Mouse (Mus musculus) hindlimb bud, embryonic 11.5 days (tissue): ENCODE measurements around the gene D630039A03Rik.

Experiments used
- DNase-seq: peaks from one replicate; pipeline ENCODE4 v3.0.0-alpha.2; 2012; ENCODE audit warnings: low read depth, low spot score; ENCODE audit errors: extremely low spot score

D630039A03Rik gene

DNA sequence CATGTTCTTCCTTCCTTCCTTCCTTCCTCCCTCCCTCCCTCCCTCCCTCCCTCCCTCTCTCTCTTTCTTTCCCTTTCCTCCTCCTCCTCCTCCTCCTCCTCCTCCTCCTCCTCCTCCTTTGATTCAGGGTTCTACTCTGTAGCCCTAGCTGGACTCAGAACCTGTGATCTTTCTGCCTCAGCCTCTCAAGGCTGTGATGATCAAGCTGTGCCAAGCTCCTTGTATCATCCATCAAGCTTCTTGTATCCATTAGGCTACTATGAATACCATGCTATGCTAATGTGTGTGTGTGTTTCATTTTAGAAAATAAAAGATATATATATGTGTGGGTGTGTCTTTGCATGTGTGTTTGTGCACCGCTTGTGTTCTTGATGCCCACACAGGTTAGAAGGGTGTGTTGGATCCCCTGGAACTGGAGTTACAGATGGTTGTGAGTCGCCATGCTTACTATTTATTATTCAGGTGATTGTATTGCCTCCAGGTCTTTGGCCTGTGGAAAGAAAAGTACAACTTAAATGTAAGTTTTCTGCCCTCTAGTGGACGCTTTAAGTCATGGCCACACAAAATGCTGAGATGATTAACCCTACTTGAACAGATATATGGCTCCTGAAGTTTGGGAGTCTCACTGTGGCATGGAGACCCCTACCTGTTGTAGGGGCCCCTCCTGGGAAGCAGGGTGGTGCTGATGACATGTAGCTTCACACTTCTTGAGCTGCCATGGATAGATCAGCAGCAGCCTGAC, 11.5 kb upstream of the D630039A03Rik start:
- peak; percentile 22 for DNase-seq

DNA sequence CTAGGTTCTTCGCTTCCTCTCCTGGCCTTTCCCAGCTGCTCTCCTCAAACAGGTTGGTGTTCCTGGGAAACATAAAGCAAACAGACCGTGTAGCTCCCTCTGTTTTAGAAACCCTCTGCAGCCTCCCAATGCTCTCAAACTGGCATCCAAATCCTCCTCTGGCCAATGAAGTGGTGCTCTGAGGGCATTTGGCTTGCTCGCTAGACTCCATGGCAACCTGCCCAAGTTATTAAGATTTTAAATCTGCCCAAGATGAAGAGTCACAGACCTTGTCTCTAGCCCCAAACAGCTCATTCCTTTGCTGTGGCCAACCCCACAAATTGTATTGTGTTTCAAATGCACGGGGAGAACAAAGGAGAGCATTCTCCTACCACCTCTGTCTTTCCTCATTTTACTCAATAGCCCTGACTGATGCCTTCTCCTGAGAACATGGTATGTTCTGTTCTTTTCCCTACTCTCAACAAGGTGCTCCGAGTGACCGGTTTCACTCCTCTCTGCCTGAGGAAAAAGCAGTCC, 8.5 kb upstream of the D630039A03Rik start:
- no peak for DNase-seq

DNA sequence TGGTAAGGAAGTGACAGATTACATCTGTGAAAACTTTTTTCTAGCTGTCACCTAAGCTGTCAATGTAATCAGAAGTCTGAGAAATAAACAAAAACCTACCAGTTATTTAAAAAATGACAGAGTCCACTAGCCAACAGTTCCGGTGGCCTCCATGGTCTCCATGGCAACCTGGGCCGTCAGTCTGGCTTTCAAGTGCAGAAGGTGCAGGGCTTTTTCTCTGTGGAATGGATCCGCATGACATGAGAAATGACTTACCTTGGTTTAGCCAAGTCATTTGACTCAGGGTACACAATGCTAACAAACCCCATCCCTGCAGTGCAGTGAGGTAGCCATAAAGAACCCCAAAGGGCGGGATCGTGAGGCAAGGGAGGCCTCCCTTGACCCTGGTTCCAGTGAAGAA, 6.1 kb upstream of the D630039A03Rik start:
- DNase-seq, result no peak

DNA sequence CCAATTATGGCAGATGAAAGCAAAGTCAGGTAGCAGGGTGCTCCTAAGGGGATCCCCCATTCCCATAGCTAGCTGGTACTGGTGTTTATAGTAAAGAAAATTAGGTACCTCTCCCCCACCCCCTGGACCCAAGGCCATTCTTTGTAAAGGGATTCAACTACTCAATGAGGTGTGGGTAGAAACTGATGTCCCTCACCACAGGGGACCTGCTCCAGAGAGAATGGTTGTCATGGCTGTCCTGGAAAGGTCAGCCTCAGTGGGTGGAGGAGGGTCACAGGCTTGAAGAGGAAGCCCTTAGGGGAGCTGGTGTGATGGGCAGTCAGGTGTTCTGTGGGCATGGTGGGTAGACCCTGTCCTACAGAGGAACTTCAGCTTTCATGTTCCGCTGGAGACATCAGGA, 4.4 kb upstream of the D630039A03Rik start:
- DNase-seq, result no peak

DNA sequence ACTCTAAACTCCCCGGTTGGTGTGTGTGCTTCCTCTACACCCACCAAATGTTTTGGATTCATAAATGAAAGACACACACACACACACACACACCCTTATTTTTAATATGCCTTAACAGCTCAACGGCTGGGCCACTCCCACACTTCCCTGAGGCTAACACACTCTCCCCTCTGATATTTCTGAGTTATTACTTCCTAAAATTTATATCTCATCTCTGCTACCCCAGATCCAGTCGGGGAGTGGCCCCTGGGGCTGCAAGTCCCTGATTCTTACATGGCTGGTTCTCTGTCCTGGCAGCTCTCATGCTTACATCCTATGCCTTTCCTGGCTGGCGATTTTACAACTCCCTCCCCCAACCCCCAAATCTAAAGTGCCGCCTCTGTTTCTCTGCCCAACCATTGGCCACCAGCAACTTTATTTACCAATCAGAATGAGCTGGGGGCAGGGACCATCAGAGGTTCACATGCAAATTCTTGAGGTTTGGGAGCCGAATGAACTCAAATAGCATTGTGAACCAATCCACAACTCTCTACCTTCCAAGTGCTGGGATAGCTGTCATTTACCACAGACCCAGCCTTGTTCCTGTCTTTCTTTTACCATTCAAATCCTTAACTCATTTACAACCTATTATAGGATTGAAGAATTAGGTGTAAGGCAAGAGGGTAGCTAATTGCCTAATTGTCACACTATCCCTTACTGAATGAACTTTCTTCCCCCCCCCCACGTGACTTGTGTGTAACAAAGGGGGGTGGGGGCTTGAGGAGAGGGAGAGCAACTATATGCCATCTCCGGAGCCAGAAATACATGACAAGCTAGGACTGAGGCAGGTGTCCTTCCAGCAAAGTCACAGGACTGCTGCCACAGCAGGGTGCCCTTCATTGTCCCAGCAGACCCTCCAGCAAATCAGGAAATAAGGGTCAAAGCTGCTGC, 3.7 kb upstream of the D630039A03Rik start:
- DNase-seq, result peak; percentile 12

DNA sequence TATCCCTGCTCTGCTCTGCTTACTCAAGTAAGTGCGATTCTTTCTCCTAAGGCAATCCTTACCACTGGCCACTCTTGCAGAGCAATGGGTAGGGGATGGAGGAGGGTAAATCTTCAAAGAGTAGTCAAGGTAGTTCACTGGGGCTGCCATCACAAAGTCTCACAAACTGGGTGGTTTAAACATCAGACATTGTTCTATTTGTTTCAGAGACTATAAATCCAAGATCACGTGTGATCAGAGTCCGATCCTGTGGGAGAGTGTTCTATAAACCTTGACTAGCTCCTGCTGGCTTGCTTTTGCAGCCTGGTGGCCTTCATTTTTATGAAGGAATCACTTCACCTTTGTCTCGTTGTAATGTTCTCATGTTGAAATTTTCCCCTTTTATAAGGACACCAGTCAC, 614 bp upstream of the D630039A03Rik start:
- DNase-seq, result no peak

DNA sequence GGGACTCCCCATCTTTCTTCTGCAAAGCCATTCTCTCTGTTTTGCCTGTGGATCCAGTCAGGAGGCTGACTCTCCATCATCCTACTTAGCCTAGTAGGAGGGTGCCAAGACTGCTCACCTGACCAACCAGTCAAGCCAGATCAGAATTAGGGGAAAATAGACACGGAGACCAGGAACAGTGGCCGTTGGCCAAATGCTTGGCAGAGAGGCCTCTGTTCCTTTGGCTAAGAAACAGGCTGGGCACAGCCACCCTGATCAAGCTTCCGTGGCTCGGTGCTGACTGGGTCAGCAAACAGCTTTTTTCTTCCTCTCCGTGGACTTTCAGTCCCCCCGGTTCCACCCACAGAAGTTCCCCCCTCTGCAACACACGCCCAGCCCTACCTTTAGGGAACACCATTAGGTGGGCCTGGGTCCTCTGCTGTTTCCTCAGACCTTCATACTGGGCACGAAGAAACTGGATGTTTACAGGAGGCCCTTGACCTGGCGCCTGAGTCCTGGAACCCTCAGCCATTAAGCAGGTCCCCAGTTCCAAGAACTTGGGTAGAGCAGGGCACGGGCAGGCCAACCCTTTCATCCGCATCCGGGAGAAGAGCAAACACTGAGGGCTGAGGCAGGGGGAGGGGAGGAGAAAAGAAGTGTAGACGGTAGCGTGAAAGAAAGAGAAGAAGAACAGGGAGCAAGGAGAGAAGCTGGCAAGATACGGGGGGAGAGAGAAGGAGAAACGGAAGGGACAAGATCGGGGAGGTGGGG, 706 bp downstream of the D630039A03Rik start:
- DNase-seq, result no peak

DNA sequence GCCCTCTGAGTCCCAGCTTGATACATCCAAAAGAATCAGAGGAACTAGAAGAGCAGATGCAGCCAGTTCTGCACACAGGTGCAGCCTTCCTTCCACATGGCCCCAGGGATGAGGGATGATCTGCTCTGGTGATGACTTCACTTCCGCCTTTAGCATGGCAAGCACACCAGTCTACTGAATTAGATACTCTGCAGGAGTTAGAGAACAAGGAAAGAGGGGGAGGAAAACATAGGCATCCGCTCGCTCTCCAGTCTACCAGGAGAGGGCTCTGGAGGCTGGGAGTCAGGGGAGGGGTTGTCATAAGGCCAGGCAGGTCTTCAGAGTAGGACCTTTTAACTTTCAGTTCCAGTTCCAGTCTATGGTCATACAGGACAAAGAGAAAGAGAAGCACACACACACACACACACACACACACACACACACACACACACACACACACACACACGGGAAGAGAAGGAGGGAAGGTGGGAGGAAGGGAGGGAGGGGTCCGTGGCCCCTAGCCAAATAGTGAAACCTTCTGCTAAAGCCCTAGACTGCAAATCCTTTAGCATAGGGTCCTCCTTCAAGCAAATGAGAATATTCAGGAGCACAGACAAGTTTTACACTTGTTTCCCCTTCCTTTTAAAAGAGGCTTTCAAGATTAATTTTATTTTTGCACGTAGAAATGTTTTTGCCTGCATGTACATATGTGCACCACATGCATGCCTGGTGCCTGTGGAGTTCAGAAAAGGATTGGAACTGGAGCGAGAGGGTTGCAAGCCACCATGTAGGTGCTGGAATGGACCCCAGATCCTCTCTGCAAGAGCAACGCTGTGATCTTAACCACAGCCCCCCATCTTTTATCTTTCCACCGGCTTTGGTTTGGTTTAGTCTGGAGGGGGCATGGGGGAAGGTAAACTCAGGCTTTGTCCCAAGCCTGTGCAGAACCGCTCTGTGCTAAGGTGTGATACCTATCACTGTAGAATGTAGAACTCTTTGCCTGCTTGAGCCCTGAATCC, 1.6 kb downstream of the D630039A03Rik start:
- no peak for DNase-seq

DNA sequence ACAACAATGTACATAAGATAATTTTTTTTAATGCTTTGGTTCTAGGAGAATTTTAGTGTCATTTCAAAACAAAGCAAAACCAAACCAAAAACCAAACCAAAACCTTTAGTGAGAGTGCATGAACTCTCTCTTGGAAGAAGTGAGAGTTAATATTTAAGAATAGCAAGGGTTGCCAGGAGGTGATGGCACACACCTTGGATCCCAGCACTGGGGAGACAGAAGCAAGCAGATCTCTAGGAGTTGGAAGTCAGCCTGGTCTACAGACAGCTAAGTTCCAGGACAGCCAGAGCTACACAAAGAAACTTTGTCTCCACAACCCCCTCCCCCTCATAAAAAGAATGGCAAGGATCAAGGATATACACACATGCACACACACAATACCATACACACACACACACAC, 3.1 kb downstream of the D630039A03Rik start:
- DNase-seq, result no peak

DNA sequence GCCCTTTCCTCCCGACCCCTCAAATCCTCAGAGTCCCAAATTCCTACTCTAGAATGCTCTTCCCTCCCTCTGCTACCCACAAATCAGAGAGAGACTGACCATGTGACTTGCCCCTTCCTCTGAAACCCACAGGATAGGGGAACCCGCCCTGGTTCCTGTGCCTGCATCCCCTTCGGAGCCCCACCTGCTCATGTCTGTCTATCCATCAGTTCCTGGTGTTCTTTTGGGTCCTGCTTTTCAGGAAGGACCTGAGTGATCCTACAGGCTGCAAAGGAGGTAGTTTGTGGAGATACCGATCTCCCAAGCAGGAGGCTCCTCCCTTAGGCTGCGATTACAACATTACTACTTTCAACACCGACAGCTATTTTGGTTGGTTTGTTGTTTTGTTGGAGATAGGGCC, 7.2 kb downstream of the D630039A03Rik start:
- no peak for DNase-seq

DNA sequence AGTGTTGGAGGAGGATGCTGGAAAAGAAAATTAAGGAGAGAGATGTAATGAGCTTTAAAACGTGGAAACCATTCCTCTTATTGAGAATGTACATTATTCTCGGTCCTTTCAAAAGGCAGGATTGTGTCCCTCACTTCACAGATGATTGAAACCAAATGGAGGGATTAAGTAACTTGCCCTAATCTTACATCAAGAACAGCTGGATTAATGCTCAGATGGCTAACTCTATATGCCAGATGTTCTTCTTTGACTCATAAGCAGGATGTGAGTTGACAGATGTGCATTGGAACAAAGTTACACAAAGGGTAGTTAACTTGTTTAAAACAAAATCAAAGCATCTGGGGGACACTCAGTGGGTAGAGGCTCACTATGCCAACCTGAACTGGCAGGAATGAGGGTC, 9.4 kb downstream of the D630039A03Rik start:
- DNase-seq, result no peak

DNA sequence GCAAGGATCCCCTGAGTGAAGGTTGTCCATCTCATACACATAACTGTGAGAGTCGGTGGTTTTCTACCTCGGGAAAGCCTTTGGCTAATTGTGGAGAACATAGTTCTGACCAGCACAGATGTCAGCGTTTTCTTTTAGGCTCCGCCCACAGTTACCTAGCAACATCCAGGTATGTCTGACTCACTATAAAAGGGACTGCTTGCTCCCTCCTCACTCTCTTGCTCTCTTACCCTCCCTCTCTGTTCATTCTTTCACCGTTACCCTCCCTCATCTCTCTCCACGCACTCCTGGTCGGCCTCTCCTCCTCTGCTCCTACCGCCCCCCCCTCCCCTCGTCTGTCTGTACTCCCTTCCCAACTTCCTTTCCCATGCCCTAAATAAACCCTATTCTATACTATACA, 11.5 kb downstream of the D630039A03Rik start:
- no peak for DNase-seq

DNA sequence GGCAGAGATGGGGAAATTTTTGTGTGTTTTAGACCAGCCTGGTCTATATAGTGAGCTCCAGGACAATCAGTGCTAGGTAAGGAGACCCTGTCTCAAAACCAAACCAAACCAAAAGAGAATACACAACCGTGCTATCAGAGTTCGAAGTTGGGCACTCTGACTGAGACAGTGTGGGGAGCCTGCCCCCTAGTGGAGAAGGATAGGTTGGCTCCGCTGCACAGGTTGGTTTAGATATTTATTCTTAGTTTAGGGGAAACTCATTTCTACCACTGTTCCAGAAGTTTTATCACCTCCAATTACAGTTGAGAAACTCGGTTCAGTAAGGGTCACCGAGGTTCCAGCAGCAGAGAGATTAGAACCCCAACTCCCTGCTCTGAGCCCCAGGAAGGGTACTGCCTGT, 11.9 kb downstream of the D630039A03Rik start:
- no peak for DNase-seq

DNA sequence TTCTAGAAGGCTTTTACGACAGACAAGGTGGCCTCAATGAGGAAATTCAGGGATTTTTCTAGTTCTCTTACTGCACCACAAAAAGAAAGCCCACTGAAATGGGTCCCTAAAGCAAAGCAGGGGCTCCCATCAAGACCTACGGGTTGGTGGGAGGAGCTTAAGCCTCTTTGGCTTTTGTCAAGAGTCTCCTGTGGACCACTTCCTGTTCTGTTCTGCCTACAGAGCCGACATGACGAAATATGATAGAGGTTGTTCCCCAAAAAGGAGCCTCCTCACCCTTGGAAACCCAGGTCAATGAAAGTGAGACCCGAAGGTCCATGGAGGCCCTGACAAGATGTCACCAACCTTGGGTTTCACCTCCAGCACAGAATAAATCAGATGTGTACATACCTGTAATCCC, 13.5 kb downstream of the D630039A03Rik start:
- no peak for DNase-seq

DNA sequence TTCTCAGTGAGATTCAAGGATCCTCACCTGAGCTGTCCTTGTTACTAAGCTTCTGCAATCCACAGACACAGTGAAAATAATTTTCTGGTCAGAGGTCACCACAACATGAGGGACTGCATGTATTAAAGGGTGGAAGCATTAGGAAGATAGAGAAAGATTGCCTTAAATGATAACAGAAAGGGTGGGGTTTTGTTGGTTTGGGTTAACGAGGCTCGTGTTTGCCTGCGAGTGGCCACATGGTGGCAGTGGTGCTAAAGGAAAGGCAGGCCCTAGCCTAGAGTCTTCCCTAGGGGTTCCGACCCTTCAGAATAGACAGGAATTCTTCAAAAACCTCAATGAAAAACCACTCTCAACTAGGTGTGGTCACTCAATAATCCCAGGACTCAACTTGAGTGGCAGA, 14.9 kb downstream of the D630039A03Rik start:
- DNase-seq, result peak; percentile 26

DNA sequence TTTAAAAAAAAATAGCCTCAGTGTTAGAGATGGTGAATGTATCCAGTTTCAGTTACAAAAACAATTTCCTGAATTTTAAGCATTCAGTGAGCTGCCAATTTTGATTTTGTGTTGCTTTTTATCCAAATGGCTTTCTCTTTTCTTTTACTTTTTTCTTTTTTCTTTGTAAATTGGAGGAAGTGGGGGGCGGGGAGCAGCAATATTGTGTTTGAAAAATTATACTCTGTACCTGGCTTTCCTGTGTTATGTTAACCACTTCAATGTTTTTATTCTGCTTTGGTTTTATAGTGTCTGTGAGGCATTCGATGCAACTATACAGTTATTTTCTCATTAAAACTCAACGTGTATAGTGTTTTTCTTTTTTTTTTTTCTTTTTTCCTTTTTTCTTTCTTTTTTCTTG, 19.5 kb downstream of the D630039A03Rik start:
- no peak for DNase-seq

DNA sequence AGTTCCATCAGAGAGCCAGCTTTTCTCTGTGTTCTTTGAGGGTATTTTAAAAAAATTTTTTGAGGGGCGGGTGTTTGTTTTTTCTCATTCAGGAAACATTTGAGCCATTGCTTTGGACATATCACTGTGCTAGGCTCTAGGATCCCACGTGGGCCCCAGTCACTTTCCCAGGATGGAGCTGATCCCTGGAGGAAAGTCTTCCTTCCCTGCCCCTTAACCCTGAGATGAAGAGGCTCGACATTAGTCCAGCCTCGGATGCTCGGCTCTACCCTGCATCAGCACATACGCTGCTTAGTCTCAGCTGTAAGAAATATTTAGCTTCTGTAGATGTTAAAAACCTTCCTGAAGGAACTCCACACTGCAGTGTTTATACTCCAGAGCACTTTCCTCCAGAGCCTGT, 20.2 kb downstream of the D630039A03Rik start:
- DNase-seq, result no peak

DNA sequence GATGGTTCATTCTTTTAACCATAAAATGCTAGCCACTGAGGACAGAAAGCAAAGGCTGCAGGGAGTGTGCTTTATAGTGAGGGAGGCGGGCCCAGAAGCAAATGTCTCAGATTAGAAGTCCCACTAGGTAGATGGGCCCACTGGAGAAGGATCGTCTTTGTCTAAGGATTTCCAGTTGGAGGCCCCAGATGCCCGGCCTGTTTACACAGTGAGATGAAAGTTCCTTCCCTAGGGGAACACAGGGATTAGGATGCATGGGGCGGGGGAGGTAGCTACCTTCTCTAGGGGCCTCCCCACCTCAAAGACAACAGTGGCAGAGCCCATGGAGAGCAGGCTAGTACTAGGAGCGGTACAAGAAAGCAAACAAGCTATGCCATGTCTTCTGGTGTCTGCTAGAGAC, 21.0 kb downstream of the D630039A03Rik start:
- no peak for DNase-seq

DNA sequence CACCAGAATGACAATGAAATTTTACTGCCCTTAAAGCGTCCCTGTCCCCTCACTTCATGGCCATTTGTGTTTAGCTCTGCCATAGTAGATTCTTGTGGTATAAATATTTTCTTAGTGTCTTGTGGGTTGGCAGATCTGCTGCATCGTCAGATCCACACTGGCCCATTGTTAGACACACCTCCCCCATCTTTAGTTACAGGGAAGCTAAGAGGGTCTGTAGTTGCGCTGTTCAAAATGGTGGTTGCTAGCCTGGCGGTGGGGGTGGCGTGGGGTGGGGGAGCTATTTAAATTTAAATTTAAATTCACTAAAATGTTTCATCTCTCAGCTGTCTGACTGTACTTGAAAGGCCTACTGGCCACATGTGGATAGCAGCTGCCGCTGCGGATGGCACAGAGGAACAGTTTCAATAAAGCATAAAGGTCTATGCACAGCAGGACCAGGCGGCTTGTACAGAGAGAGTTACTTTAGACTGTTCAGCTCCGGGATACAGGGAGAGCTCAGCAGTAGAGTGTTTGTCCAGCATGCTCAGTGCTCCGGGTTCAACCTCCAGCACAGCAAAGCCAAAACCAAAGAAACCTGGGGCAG, 24.0 kb downstream of the D630039A03Rik start:
- DNase-seq, result no peak

DNA sequence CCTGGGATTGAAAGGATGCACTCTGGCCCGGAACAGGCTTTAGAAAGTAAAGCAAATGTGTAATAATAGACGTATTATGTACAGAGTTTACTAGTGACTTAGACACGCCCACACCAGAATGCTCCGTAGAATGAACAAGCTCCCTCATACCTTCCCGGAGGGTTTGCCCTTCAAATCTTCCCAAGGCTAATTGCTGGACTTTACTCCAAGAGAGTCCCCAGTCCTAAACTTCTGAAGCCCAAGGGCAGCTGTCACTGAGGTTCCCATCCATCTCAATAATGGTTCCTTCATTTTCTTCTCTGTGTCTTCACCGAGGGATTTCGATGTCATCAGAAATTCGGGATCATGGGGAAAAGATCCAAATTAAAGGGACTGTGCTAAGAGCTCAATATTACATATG, 26.3 kb downstream of the D630039A03Rik start:
- no peak for DNase-seq
